Mouse (Mus musculus) hindbrain, embryonic 16.5 days (tissue): ENCODE results near the gene Siah1a. TPM values are rescaled to one million over a fixed set of nuclear protein-coding genes. Genes with fewer than 3 reads are reported as not detected.

Experiments used
- ATAC-seq: fragments of 200-750 bp; cut with Nextera tagmentation; 2 replicates; pipeline ENCODE4 v1.8.0; 2017; ENCODE audit warnings: moderate TSS enrichment, moderate library complexity
- H3K27ac ChIP-seq: fragments of 300-500 bp; sonication (generic); 2 replicates; pipeline ENCODE4 v1.5.1; 2014; ENCODE audit warnings: low read depth, mild to moderate bottlenecking, control low read depth, low read length, moderate library complexity
- H3K27me3 ChIP-seq: fragments of 300-500 bp; sonication (generic); replicated peaks from 2 replicates; pipeline ENCODE4 v1.6.1; 2014; ENCODE audit warnings: low read length; ENCODE audit not compliant: control insufficient read depth, insufficient read depth
- H3K36me3 ChIP-seq: fragments of 300-500 bp; sonication (generic); 2 replicates; pipeline ENCODE4 v1.6.1; 2014; ENCODE audit warnings: mild to moderate bottlenecking, low read length, moderate library complexity, mixed read lengths; ENCODE audit not compliant: control insufficient read depth, insufficient read depth
- H3K4me1 ChIP-seq: fragments of 300-500 bp; sonication (generic); 2 replicates; pipeline ENCODE4 v1.6.1; 2014; ENCODE audit warnings: low read depth, low read length; ENCODE audit not compliant: control insufficient read depth, insufficient read depth
- H3K4me2 ChIP-seq: fragments of 300-500 bp; sonication (generic); 2 replicates; pipeline ENCODE4 v1.6.1; 2014; ENCODE audit warnings: mild to moderate bottlenecking, low read length, control low read depth, moderate library complexity
- H3K4me3 ChIP-seq: fragments of 300-500 bp; sonication (generic); 2 replicates; pipeline ENCODE4 v1.5.1; 2014; ENCODE audit warnings: mild to moderate bottlenecking, low read length, control low read depth, moderate library complexity
- H3K9ac ChIP-seq: fragments of 300-500 bp; sonication (generic); 2 replicates; pipeline ENCODE4 v1.6.1; 2014; ENCODE audit warnings: low read depth, mild to moderate bottlenecking, control low read depth, low read length, moderate library complexity
- H3K9me3 ChIP-seq: fragments of 300-500 bp; sonication (generic); 2 replicates; pipeline ENCODE4 v1.6.1; 2014; ENCODE audit warnings: mild to moderate bottlenecking, low read length, moderate library complexity; ENCODE audit not compliant: control insufficient read depth
- WGBS: fragments of 180-500 bp; shearing (Covaris S2); extraction: QIAGEN DNeasy Blood & Tissue Kit; methylation state at CpG from one replicate; pipeline ENCODE4 v1.1.7; 2014; 5-methylcytosine and 5-hydroxymethylcytosine counted together
- polyA plus RNA-seq: library from polyadenylated mRNA; unstranded; fragments of >200 nt; fragmentation: Nextera tagmentation; extraction: Ambion mirVana; gene quantifications from 2 replicates; pipeline ENCODE4 v1.2.1, GENCODE M21; 2015

The Siah1a gene
- polyA plus RNA-seq, 1 experiment from 2014 or later = 52.4 TPM

GRCm38 (mm10) chr8:86713407-86714188 is 32.1 kb downstream of the Siah1a start:
- Histone ChIP-seq H3K27me3 (no peaks in the 10 kb centered on the region), H3K4me2 (no peak overlapping the region), H3K9ac (no peak overlapping the region), H3K27ac (peak overlapping the region; percentile 73), H3K36me3 (peaks cover 11% of the 10 kb centered on the region), H3K4me3 (no peak overlapping the region), H3K9me3 (no peaks in the 10 kb centered on the region), H3K4me1 (peaks cover 11% of the 10 kb centered on the region)
- WGBS = 34% methylated on average over 14 of the region's 14 CpGs
- ATAC-seq = peak; percentile 80

- WGBS = 89% methylated on average over 3 of the region's 3 CpGs
- peaks cover 7% of the 10 kb centered on the region for H3K36me3 ChIP-seq
- no peak overlapping the region for H3K27ac ChIP-seq
- no peak overlapping the region for H3K4me3 ChIP-seq
- H3K4me2 ChIP-seq = no peak overlapping the region
- H3K4me1 ChIP-seq = peaks cover 11% of the 10 kb centered on the region
- H3K9ac ChIP-seq = no peak overlapping the region
- no peaks in the 10 kb centered on the region for H3K9me3 ChIP-seq
- no peaks in the 10 kb centered on the region for H3K27me3 ChIP-seq
- no peak for ATAC-seq
Measured at GRCm38 (mm10) chr8:86712594-86712993, 33.1 kb downstream of the Siah1a start.

GRCm38 (mm10) chr8:86707873-86708272 is 37.9 kb downstream of the Siah1a start:
- H3K27me3 ChIP-seq = no peaks in the 10 kb centered on the region
- WGBS = 79% methylated on average over 4 of the region's 4 CpGs
- H3K9me3 ChIP-seq = no peaks in the 10 kb centered on the region
- no peak overlapping the region for H3K27ac ChIP-seq
- no peak overlapping the region for H3K9ac ChIP-seq
- peaks cover 4% of the 10 kb centered on the region for H3K36me3 ChIP-seq
- no peak overlapping the region for H3K4me3 ChIP-seq
- no peak for ATAC-seq
- H3K4me1 ChIP-seq = no peaks in the 10 kb centered on the region; the same call in 1 of the 2 replicates
- no peak overlapping the region for H3K4me2 ChIP-seq

- 90% methylated on average over 5 of the region's 5 CpGs for WGBS
- H3K4me2 ChIP-seq = no peak overlapping the region
- ATAC-seq = no peak
- no peaks in the 10 kb centered on the region for H3K4me1 ChIP-seq
- H3K4me3 ChIP-seq = no peak overlapping the region
- no peaks in the 10 kb centered on the region for H3K9me3 ChIP-seq
- no peak overlapping the region for H3K27ac ChIP-seq
- peaks cover 4% of the 10 kb centered on the region for H3K36me3 ChIP-seq
- no peaks in the 10 kb centered on the region for H3K27me3 ChIP-seq
- H3K9ac ChIP-seq = no peak overlapping the region
Measured at GRCm38 (mm10) chr8:86706756-86707155, 39.0 kb downstream of the Siah1a start.

DNA sequence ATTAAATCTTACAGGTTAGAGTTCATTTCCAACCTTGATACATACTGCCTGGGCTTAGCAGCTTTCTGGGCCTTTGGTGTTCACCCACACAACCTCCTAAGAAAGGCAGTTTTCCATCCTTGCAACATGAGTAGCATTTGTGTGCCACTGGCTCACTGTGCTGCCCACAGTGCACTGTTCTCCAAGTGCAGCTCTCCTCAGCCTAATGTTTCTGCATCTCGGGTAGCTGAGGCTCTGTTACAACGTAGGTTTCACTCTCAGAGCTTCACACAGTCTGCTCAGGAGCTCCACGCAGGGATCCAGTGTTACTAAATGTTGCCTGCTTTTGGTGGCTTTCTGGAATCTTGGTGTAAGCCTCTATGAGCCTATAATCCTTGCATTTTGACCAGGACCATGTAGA is 40.4 kb downstream of the Siah1a start:
- ATAC-seq = no peak
- no peak overlapping the region for H3K4me3 ChIP-seq

DNA sequence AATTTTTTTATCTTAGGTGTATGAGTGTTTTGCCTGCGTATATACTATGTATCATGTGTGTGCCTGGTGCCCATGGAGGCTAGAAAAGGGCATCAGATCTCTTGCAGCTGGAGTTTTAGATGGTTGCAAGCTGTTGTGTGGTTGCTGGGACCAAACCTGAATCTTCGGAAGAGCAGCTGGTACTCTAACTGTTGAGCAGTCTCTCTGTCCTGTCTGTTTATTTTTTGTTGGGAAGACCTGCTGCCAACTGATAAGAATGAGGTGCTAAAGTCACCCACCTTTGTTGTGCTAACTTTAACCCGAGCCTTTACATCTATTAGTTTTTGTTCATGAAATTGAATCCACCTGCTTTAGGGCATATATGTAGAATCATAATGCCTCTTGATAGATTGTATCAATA is 43.3 kb downstream of the Siah1a start:
- Histone ChIP-seq H3K4me2 (no peak overlapping the region), H3K4me1 (no peaks in the 10 kb centered on the region), H3K36me3 (no peaks in the 10 kb centered on the region), H3K9me3 (no peaks in the 10 kb centered on the region), H3K9ac (no peak overlapping the region), H3K4me3 (no peak overlapping the region), H3K27me3 (no peaks in the 10 kb centered on the region), H3K27ac (no peak overlapping the region)
- no peak for ATAC-seq
- 89% methylated on average over 3 of the region's 3 CpGs for WGBS

More for the DNA sequence above, 40.4 kb downstream of the Siah1a start:
- Histone ChIP-seq H3K4me2 (no peak overlapping the region), H3K27ac (no peak overlapping the region), H3K9ac (no peak overlapping the region), H3K4me1 (no peaks in the 10 kb centered on the region), H3K27me3 (no peaks in the 10 kb centered on the region), H3K9me3 (no peaks in the 10 kb centered on the region), H3K36me3 (peaks cover 4% of the 10 kb centered on the region)
- 76% methylated on average over 3 of the region's 3 CpGs for WGBS

DNA sequence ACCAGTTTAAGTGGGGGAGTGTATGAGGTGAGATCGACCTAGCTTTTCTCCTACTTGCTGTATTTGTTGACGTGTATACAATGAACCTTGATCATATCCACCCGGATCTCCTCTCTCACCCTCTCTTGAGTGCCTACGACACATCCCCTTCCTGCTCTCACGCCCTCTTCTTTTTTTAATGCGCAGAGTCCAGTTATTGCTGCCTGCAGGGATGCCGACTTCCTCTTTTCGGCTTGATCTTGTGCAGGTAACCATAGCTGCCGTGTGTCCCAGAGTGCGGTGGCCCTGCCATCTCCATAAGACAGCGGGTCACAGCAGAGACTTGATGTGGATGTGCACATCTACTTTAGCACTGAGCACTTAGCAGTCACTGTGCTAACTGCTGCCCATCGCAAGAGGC is 46.3 kb downstream of the Siah1a start:
- no peaks in the 10 kb centered on the region for H3K4me1 ChIP-seq
- no peaks in the 10 kb centered on the region for H3K36me3 ChIP-seq
- no peak overlapping the region for H3K4me2 ChIP-seq
- no peak overlapping the region for H3K9ac ChIP-seq
- no peaks in the 10 kb centered on the region for H3K9me3 ChIP-seq
- H3K27me3 ChIP-seq = no peaks in the 10 kb centered on the region
- no peak overlapping the region for H3K4me3 ChIP-seq
- ATAC-seq = no peak
- WGBS = 95% methylated on average over 12 of the region's 12 CpGs
- H3K27ac ChIP-seq = no peak overlapping the region

DNA sequence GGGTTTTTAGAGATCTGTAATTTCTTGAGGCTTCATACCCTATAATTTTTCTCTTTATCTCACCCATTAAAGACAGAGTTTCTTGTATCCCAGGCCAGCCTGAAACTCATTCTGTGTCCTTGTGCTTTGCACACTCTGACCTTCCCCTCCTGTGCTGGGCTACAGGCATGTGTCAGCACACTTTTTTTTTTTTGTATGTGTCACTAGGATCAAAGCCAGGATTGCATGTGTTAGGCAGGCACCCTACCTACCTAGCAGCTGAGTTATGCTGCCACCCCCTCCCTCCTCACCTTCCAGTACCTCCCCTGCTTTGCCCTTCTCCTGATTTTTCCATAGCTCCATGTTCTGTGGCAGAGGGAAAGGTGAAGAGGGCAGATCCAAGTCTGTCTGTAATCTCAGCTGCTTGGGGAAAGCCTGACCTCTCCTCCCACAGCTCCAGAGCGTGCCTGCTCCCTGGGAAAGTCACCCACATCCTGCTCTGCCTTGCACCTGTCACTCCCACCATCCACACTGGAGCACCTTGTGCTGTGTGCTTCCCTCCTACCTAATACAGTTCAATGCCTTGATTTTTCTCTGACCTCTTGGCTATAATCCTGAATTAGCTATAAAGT is 46.8 kb downstream of the Siah1a start:
- WGBS = 76% methylated on average over 1 of the region's 1 CpGs
- H3K27ac ChIP-seq = no peak overlapping the region
- no peak overlapping the region for H3K4me3 ChIP-seq
- no peak overlapping the region for H3K9ac ChIP-seq
- no peaks in the 10 kb centered on the region for H3K4me1 ChIP-seq
- ATAC-seq = no peak
- no peaks in the 10 kb centered on the region for H3K9me3 ChIP-seq
- no peaks in the 10 kb centered on the region for H3K27me3 ChIP-seq
- H3K36me3 ChIP-seq = no peaks in the 10 kb centered on the region
- no peak overlapping the region for H3K4me2 ChIP-seq

DNA sequence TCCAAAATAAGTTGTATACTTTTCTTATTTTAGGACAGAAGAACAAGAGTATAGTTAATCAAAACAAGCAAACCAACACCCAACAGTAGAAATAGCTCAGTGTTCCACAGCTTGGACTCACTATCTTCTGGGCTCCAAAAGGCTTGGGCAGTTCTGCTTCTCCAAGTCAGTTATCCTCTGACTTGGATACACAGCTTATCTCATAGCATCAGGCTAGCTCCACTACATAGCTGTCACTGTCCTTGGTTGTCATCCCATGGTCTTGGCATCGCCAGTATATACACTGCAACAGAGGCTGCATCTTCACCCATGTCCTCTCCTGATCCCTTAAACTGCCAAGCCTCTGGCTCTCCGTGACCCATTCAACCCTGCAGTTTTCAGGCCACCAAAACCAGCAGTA is 50.0 kb downstream of the Siah1a start:
- no peak overlapping the region for H3K9ac ChIP-seq
- H3K27ac ChIP-seq = no peak overlapping the region
- no peak overlapping the region for H3K4me3 ChIP-seq
- H3K27me3 ChIP-seq = no peaks in the 10 kb centered on the region
- H3K4me2 ChIP-seq = no peak overlapping the region
- no peaks in the 10 kb centered on the region for H3K9me3 ChIP-seq
- ATAC-seq = no peak
- WGBS = 97% methylated on average over 2 of the region's 2 CpGs
- H3K4me1 ChIP-seq = no peaks in the 10 kb centered on the region
- no peaks in the 10 kb centered on the region for H3K36me3 ChIP-seq
